ENCODE assay signal across 10 mouse cellular contexts in genomic region chr9:91380458-91380914, GRCm38 (mm10). TPM values are rescaled to one million over a fixed set of nuclear protein-coding genes. Genes with fewer than 3 reads are reported as not detected.
DNase-seq lines count a peak whose midpoint lies in the region; ATAC-seq and TF ChIP-seq lines count a peak whose summit lies in the region.
"Had no signal": no experiment of that assay in that cellular context is flagged by ENCODE, and none has a peak within 500 bp of the region (broad histone marks: within the 10 kb centered on the region; RNA-seq: fewer than 3 reads in every experiment).

No protein-coding gene starts in this region.

- H3K27ac ChIP-seq in embryonic fibroblast, embryonic 13.5 days (ENCODE audit: insufficient read depth, low read length): no peak overlapping the region
- H3K27ac ChIP-seq in limb, embryonic 11.5 days (replicated peaks; ENCODE audit: low read depth, low read length): no peak overlapping the region
- H3K27ac ChIP-seq: liver, embryonic 15.5 days had no signal

- no peak overlapping the region for H3K9ac ChIP-seq in limb, embryonic 11.5 days (ENCODE audit: low read length)
- H3K9ac ChIP-seq: liver, embryonic 15.5 days had no signal

- H3K27me3 ChIP-seq in limb, embryonic 11.5 days (ENCODE audit: control insufficient read depth, insufficient read depth, low read length): peaks cover 88% of the 10 kb centered on the region

- no peak for TF ChIP-seq CTCF in brain, embryonic 14.5 days (IDR thresholded peaks at IDR 0.05; ENCODE audit: borderline replicate concordance, extremely low read depth, insufficient read depth, insufficient read length)
- no peak for TF ChIP-seq CTCF in embryonic fibroblast, embryonic 13.5 days (IDR thresholded peaks at IDR 0.05; ENCODE audit: borderline replicate concordance, insufficient read depth, low read length)

- WGBS in limb, embryonic 11.5 days: 0% methylated on average over 9 of the region's 9 CpGs

- H3K4me2 ChIP-seq in limb, embryonic 11.5 days (ENCODE audit: low read depth, severe bottlenecking): no peak overlapping the region

- H3K4me1 ChIP-seq in embryonic fibroblast, embryonic 13.5 days (ENCODE audit: control insufficient read depth, insufficient read depth, low read length): no peaks in the 10 kb centered on the region; the same call in 1 of the 2 replicates
- no peaks in the 10 kb centered on the region for H3K4me1 ChIP-seq in limb, embryonic 11.5 days (ENCODE audit: control insufficient read depth, insufficient read depth, low read length)
- H3K4me1 ChIP-seq: liver, embryonic 15.5 days had no signal

- no peaks in the 10 kb centered on the region for H3K9me3 ChIP-seq in limb, embryonic 11.5 days (ENCODE audit: control insufficient read depth, low read length)
- H3K9me3 ChIP-seq: liver, embryonic 15.5 days had no signal

- no peak for TF ChIP-seq POLR2A in brain, embryonic 14.5 days (IDR thresholded peaks at IDR 0.05; ENCODE audit: borderline replicate concordance, extremely low read depth, insufficient read depth, insufficient read length, poor library complexity, severe bottlenecking)
- no peak for TF ChIP-seq POLR2A in embryonic fibroblast, embryonic 13.5 days (IDR thresholded peaks at IDR 0.05; ENCODE audit: low read depth, low read length)

- H3K36me3 ChIP-seq in limb, embryonic 11.5 days (ENCODE audit: control insufficient read depth, insufficient read depth, low read length): no peaks in the 10 kb centered on the region
- H3K36me3 ChIP-seq: liver, embryonic 15.5 days had no signal

- peak; percentile 77 for DNase-seq in Muller cell, postnatal 12 days (ENCODE audit: inconsistent ontology term)
- peak; percentile 67 for DNase-seq in brain, embryonic 14.5 days (ENCODE audit: low read depth)
- DNase-seq in limb, embryonic 11.5 days (ENCODE audit: low spot score): peak; percentile 61
- DNase-seq in adrenal gland, postnatal 36 days: no peak
- no peak for DNase-seq in yolk sac, embryonic 10.5 days (ENCODE audit: low spot score)
- no peak for DNase-seq in adrenal gland, postnatal 10 days
- DNase-seq: heart, adult 18-20 months had no signal

- peak overlapping the region; percentile 16 for H3K4me3 ChIP-seq in embryonic fibroblast, embryonic 13.5 days (ENCODE audit: insufficient read depth, low read length)
- no peak overlapping the region for H3K4me3 ChIP-seq in limb, embryonic 11.5 days (ENCODE audit: low read depth, low read length)

- no peak for ATAC-seq in limb, embryonic 11.5 days (ENCODE audit: insufficient number of reproducible peaks, low FRiP score, low TSS enrichment, low read depth)

RNA-seq across cellular contexts. Expression of gene Zic1, which starts 14.9 kb away (rescaled TPM):
- 576 and 642 TPM in 2 replicates for polyA plus RNA-seq in brain, embryonic 14.5 days (2012; rRNA removed)
- 4.0 and 8.9 TPM in 2 replicates for polyA plus RNA-seq in embryonic fibroblast, embryonic 13.5 days (2011; ENCODE audit: insufficient read length, low read depth, missing spikeins)
- polyA plus RNA-seq in limb, embryonic 11.5 days (2014; fragmentation: Nextera tagmentation; extraction: Ambion mirVana): 0.18 and 0.27 TPM in 2 replicates
- not detected for total RNA-seq in adrenal gland, postnatal 36 days (2021)
- total RNA-seq in adrenal gland, postnatal 10 days (2021): under 1 TPM; 0.18 to 0.51 TPM
- total RNA-seq: heart, adult 18-20 months had no signal
- polyA plus RNA-seq: spleen, adult 2 months had no signal

RNA-seq across cellular contexts. Expression of gene Zic4, which starts 18.3 kb away (rescaled TPM):
- polyA plus RNA-seq in brain, embryonic 14.5 days (2012; rRNA removed): 89.6 and 91.1 TPM in 2 replicates
- polyA plus RNA-seq in embryonic fibroblast, embryonic 13.5 days (2011; ENCODE audit: insufficient read length, low read depth, missing spikeins): 1.6 and 2.6 TPM in 2 replicates
- polyA plus RNA-seq in limb, embryonic 11.5 days (2014; fragmentation: Nextera tagmentation; extraction: Ambion mirVana): 0.34 and 0.37 TPM in 2 replicates
- total RNA-seq in adrenal gland, postnatal 36 days (2021): not detected
- not detected for total RNA-seq in adrenal gland, postnatal 10 days (2021)
- total RNA-seq: heart, adult 18-20 months had no signal
- polyA plus RNA-seq: liver, embryonic 15.5 days; spleen, adult 2 months had no signal

Comparison
In these comparisons a context has a peak if more than half of its experiments do, and no peak if none do; other contexts are left out.
1. DNase-seq: peak in Muller cell, postnatal 12 days (single experiment), brain, embryonic 14.5 days (single experiment) and limb, embryonic 11.5 days (single experiment); none in adrenal gland, postnatal 36 days (0 of 2), yolk sac, embryonic 10.5 days (single experiment) and adrenal gland, postnatal 10 days (single experiment).
2. RNA of gene Zic1, which starts 14.9 kb away (polyA plus RNA-seq): 576 to 642 TPM in brain, embryonic 14.5 days; 4.0 to 8.9 TPM in embryonic fibroblast, embryonic 13.5 days and 0.18 to 0.27 TPM in limb, embryonic 11.5 days; every median in the first group is over 10 times any median in the second.
3. RNA of gene Zic4, which starts 18.3 kb away (polyA plus RNA-seq): 89.6 to 91.1 TPM in brain, embryonic 14.5 days; 1.6 to 2.6 TPM in embryonic fibroblast, embryonic 13.5 days and 0.34 to 0.37 TPM in limb, embryonic 11.5 days; every median in the first group is over 10 times any median in the second.